19 mouse cellular contexts compared by ENCODE assay signal in genomic region chr10:9732065-9732749, GRCm38 (mm10). TPM values are rescaled to one million over a fixed set of nuclear protein-coding genes. Genes with fewer than 3 reads are reported as not detected.
DNase-seq lines count a peak whose midpoint lies in the region; ATAC-seq and TF ChIP-seq lines count a peak whose summit lies in the region.
"Had no signal": no experiment of that assay in that cellular context is flagged by ENCODE, and none has a peak within 500 bp of the region (broad histone marks: within the 10 kb centered on the region; RNA-seq: fewer than 3 reads in every experiment).

No protein-coding gene starts in this region.

- DNase-seq in forebrain, embryonic 14.5 days (ENCODE audit: low spot score): peak; percentile 24
- no peak for DNase-seq in kidney, adult 18-20 months
- DNase-seq in Muller cell, postnatal 12 days (ENCODE audit: inconsistent ontology term): peak; percentile 15
- peak; percentile 64 for DNase-seq in brain, embryonic 14.5 days (ENCODE audit: low read depth)
- no peak for DNase-seq in layer of hippocampus, adult 2 months (ENCODE audit: low spot score in 2 of 2)
- DNase-seq in cerebellum, adult 11-12 months: no peak
- DNase-seq: adrenal gland, postnatal 10 days; cerebellum, adult 18-20 months; cerebellum, adult 9-11 months; cerebellum, postnatal 36 days; gastrocnemius, postnatal 10 days; heart, adult 2 months had no signal

- no peak overlapping the region for H3K4me2 ChIP-seq in forebrain, embryonic 14.5 days (ENCODE audit: low read length)
- no peak overlapping the region for H3K4me2 ChIP-seq in forebrain, embryonic 12.5 days
- no peak overlapping the region for H3K4me2 ChIP-seq in kidney, embryonic 16.5 days (replicated peaks; ENCODE audit: low read depth, low read length)
- H3K4me2 ChIP-seq: embryonic facial prominence, embryonic 13.5 days; heart, embryonic 12.5 days; hindbrain, embryonic 15.5 days had no signal

- no peak overlapping the region for H3K9ac ChIP-seq in forebrain, embryonic 14.5 days (ENCODE audit: low read length)
- no peak overlapping the region for H3K9ac ChIP-seq in forebrain, embryonic 12.5 days
- no peak overlapping the region for H3K9ac ChIP-seq in kidney, embryonic 16.5 days (replicated peaks; ENCODE audit: low read length)
- H3K9ac ChIP-seq: embryonic facial prominence, embryonic 13.5 days; heart, embryonic 12.5 days; hindbrain, embryonic 15.5 days had no signal

- H3K27ac ChIP-seq in forebrain, embryonic 14.5 days (ENCODE audit: low read depth, low read length): 0 out of 2 replicates have a peak overlapping the region, but pooled peaks have one; percentile 4
- no peak overlapping the region for H3K27ac ChIP-seq in forebrain, embryonic 12.5 days
- no peak overlapping the region for H3K27ac ChIP-seq in kidney, embryonic 16.5 days (ENCODE audit: low read length)
- H3K27ac ChIP-seq in layer of hippocampus, adult 2 months: no peak overlapping the region
- H3K27ac ChIP-seq: embryonic facial prominence, embryonic 13.5 days; heart, adult 2 months; hindbrain, embryonic 15.5 days had no signal

- 47% methylated on average over 9 of the region's 9 CpGs for WGBS in forebrain, embryonic 14.5 days
- 77% methylated on average over 9 of the region's 9 CpGs for WGBS in forebrain, embryonic 12.5 days
- 28% methylated on average over 9 of the region's 9 CpGs for WGBS in kidney, embryonic 16.5 days

- H3K4me1 ChIP-seq in forebrain, embryonic 14.5 days (ENCODE audit: control insufficient read depth, insufficient read depth, low read length): no peaks in the 10 kb centered on the region
- H3K4me1 ChIP-seq in forebrain, embryonic 12.5 days: no peaks in the 10 kb centered on the region
- H3K4me1 ChIP-seq in kidney, embryonic 16.5 days (ENCODE audit: insufficient read depth, low read length): no peaks in the 10 kb centered on the region; the same call in 1 of the 2 replicates
- H3K4me1 ChIP-seq: heart, embryonic 12.5 days; hindbrain, embryonic 15.5 days had no signal

- no peak for TF ChIP-seq CTCF in brain, embryonic 14.5 days (IDR thresholded peaks at IDR 0.05; ENCODE audit: borderline replicate concordance, extremely low read depth, insufficient read depth, insufficient read length)
- no peak for TF ChIP-seq CTCF in layer of hippocampus, adult 2 months (conservative IDR thresholded peaks at IDR 0.05)

- no peak overlapping the region for H3K4me3 ChIP-seq in forebrain, embryonic 14.5 days (ENCODE audit: low read depth, low read length)
- H3K4me3 ChIP-seq in forebrain, embryonic 12.5 days (replicated peaks): no peak overlapping the region
- H3K4me3 ChIP-seq in kidney, embryonic 16.5 days (ENCODE audit: low read length): no peak overlapping the region
- no peak overlapping the region for H3K4me3 ChIP-seq in layer of hippocampus, adult 2 months
- H3K4me3 ChIP-seq: embryonic facial prominence, embryonic 13.5 days; heart, adult 2 months; heart, embryonic 12.5 days; hindbrain, embryonic 15.5 days had no signal

- H3K9me3 ChIP-seq in forebrain, embryonic 14.5 days (replicated peaks; ENCODE audit: control insufficient read depth, low read length): no peaks in the 10 kb centered on the region
- H3K9me3 ChIP-seq in forebrain, embryonic 12.5 days: no peaks in the 10 kb centered on the region
- no peaks in the 10 kb centered on the region for H3K9me3 ChIP-seq in kidney, embryonic 16.5 days (ENCODE audit: low read length)
- H3K9me3 ChIP-seq: embryonic facial prominence, embryonic 13.5 days; heart, embryonic 12.5 days; hindbrain, embryonic 15.5 days had no signal

- H3K36me3 ChIP-seq in forebrain, embryonic 14.5 days (ENCODE audit: control insufficient read depth, insufficient read depth, low read length): no peaks in the 10 kb centered on the region
- H3K36me3 ChIP-seq in forebrain, embryonic 12.5 days (replicated peaks): no peaks in the 10 kb centered on the region
- no peaks in the 10 kb centered on the region for H3K36me3 ChIP-seq in kidney, embryonic 16.5 days (ENCODE audit: insufficient read depth, low read length)
- H3K36me3 ChIP-seq: embryonic facial prominence, embryonic 13.5 days; heart, embryonic 12.5 days; hindbrain, embryonic 15.5 days had no signal

- peak; percentile 61; the same call in 1 of the 2 replicates for ATAC-seq in forebrain, embryonic 14.5 days
- ATAC-seq in forebrain, embryonic 12.5 days (ENCODE audit: low FRiP score): no peak
- ATAC-seq in kidney, embryonic 16.5 days (ENCODE audit: low FRiP score, low TSS enrichment): peak; percentile 92
- ATAC-seq: intestine, embryonic 16.5 days had no signal

- TF ChIP-seq POLR2A in brain, embryonic 14.5 days (IDR thresholded peaks at IDR 0.05; ENCODE audit: borderline replicate concordance, extremely low read depth, insufficient read depth, insufficient read length, poor library complexity, severe bottlenecking): no peak

- H3K27me3 ChIP-seq in forebrain, embryonic 14.5 days (replicated peaks; ENCODE audit: control insufficient read depth, insufficient read depth, low read length): no peaks in the 10 kb centered on the region
- no peaks in the 10 kb centered on the region for H3K27me3 ChIP-seq in forebrain, embryonic 12.5 days
- H3K27me3 ChIP-seq in kidney, embryonic 16.5 days (ENCODE audit: insufficient read depth, low read length): no peaks in the 10 kb centered on the region
- H3K27me3 ChIP-seq: CH12.LX; embryonic facial prominence, embryonic 13.5 days; heart, embryonic 12.5 days; hindbrain, embryonic 15.5 days had no signal

RNA-seq across cellular contexts. Expression of gene Samd5, which starts 57.2 kb away (rescaled TPM):
- polyA plus RNA-seq in forebrain, embryonic 14.5 days (2014; fragmentation: Nextera tagmentation; extraction: Ambion mirVana): 2.5 and 3.8 TPM in 2 replicates
- polyA plus RNA-seq in forebrain, embryonic 12.5 days (2016; fragmentation: Nextera tagmentation; extraction: Ambion mirVana): 5.9 and 6.2 TPM in 2 replicates
- 2.5 and 3.5 TPM in 2 replicates for polyA plus RNA-seq in kidney, embryonic 16.5 days (2015; fragmentation: Nextera tagmentation; extraction: Ambion mirVana)
- polyA plus RNA-seq in brain, embryonic 14.5 days (2012; rRNA removed): 5.4 and 11.1 TPM in 2 replicates
- 10 to 100 TPM; 15.2 to 17.0 TPM for total RNA-seq in layer of hippocampus, adult 2 months (2021)
- total RNA-seq: CH12.LX had no signal

Comparison
In these comparisons a context has a peak if more than half of its experiments do, and no peak if none do; other contexts are left out.
1. DNase-seq: peak in forebrain, embryonic 14.5 days (single experiment), Muller cell, postnatal 12 days (single experiment) and brain, embryonic 14.5 days (single experiment); none in kidney, adult 18-20 months (single experiment), layer of hippocampus, adult 2 months (0 of 2) and cerebellum, adult 11-12 months (single experiment).